8 mouse cellular contexts compared by ENCODE assay signal in genomic region chr11:120345067-120345681, GRCm38 (mm10). TPM values are rescaled to one million over a fixed set of nuclear protein-coding genes. Genes with fewer than 3 reads are reported as not detected.
DNase-seq lines count a peak whose midpoint lies in the region; ATAC-seq and TF ChIP-seq lines count a peak whose summit lies in the region.

No protein-coding gene starts in this region.

- H3K9me3 ChIP-seq in limb, embryonic 11.5 days (ENCODE audit: control insufficient read depth, low read length), result no peaks in the 10 kb centered on the region
- H3K9me3 ChIP-seq in midbrain, embryonic 15.5 days, result no peaks in the 10 kb centered on the region

- peak; percentile 17 for DNase-seq in kidney, adult 11 months
- no peak for DNase-seq in kidney, adult 18-20 months
- DNase-seq in Patski (ENCODE audit: low read depth, low spot score), result no peak
- peak; percentile 49 for DNase-seq in forelimb bud, embryonic 11.5 days (ENCODE audit: low read depth, low spot score)
- DNase-seq in limb, embryonic 11.5 days (ENCODE audit: low spot score), result peak; percentile 66
- DNase-seq in ovary, adult 18-20 months (ENCODE audit: low spot score), result no peak
- DNase-seq in adrenal gland, postnatal 36 days, result no peak

- no peak overlapping the region for H3K4me3 ChIP-seq in limb, embryonic 11.5 days (ENCODE audit: low read depth, low read length)
- peak overlapping the region; percentile 41 for H3K4me3 ChIP-seq in midbrain, embryonic 15.5 days

- TF ChIP-seq CTCF in Patski (IDR thresholded peaks at IDR 0.05), result no peak

- peak overlapping the region; percentile 22; the same call in 1 of the 2 replicates for H3K4me2 ChIP-seq in limb, embryonic 11.5 days (ENCODE audit: low read depth, severe bottlenecking)
- peak overlapping the region; percentile 95 for H3K4me2 ChIP-seq in midbrain, embryonic 15.5 days

- H3K27ac ChIP-seq in limb, embryonic 11.5 days (replicated peaks; ENCODE audit: low read depth, low read length), result no peak overlapping the region
- peak overlapping the region; percentile 61 for H3K27ac ChIP-seq in midbrain, embryonic 15.5 days

- no peaks in the 10 kb centered on the region for H3K27me3 ChIP-seq in Patski
- H3K27me3 ChIP-seq in limb, embryonic 11.5 days (ENCODE audit: control insufficient read depth, insufficient read depth, low read length), result no peaks in the 10 kb centered on the region
- no peaks in the 10 kb centered on the region for H3K27me3 ChIP-seq in midbrain, embryonic 15.5 days (replicated peaks)

- POLR2A ChIA-PET in Patski (lab: Charles Lee), result interaction anchor here (0.9 to 2.2 kb wide), 3 partner anchors 29 to 238 kb away, joined by 3 to 7 read pairs (median 3); no protein-coding TSS in a partner anchor

- no peak overlapping the region for H3K9ac ChIP-seq in limb, embryonic 11.5 days (ENCODE audit: low read length)
- H3K9ac ChIP-seq in midbrain, embryonic 15.5 days, result peak overlapping the region; percentile 43

- peak; percentile 5 for ATAC-seq in Patski
- ATAC-seq in limb, embryonic 11.5 days (ENCODE audit: insufficient number of reproducible peaks, low FRiP score, low TSS enrichment, low read depth), result no peak
- ATAC-seq in midbrain, embryonic 15.5 days (replicated peaks), result no peak

- in situ Hi-C loops in Patski (cut with MboI; ENCODE audit: low pct_unique_long_range_greater_than_20kb), result no loop called here

- peaks cover 4% of the 10 kb centered on the region; the same call in 1 of the 2 replicates for H3K36me3 ChIP-seq in limb, embryonic 11.5 days (ENCODE audit: control insufficient read depth, insufficient read depth, low read length)
- peaks cover 6% of the 10 kb centered on the region; the same call in 1 of the 2 replicates for H3K36me3 ChIP-seq in midbrain, embryonic 15.5 days (replicated peaks)

- WGBS in limb, embryonic 11.5 days, result 19% methylated on average over 1 of the region's 1 CpGs
- WGBS in midbrain, embryonic 15.5 days, result 41% methylated on average over 1 of the region's 1 CpGs

- peaks cover 6% of the 10 kb centered on the region; the same call in 1 of the 2 replicates for H3K4me1 ChIP-seq in limb, embryonic 11.5 days (ENCODE audit: control insufficient read depth, insufficient read depth, low read length)
- H3K4me1 ChIP-seq in midbrain, embryonic 15.5 days, result peaks cover 33% of the 10 kb centered on the region

- CTCF ChIA-PET in Patski (lab: Charles Lee), result no interaction called here

RNA-seq across cellular contexts. Expression of gene Actg1, which starts 3.2 kb away (rescaled TPM):
- polyA plus RNA-seq in Patski (2021), result 2,862 TPM
- polyA plus RNA-seq in limb, embryonic 11.5 days (2014; fragmentation: Nextera tagmentation; extraction: Ambion mirVana), result 2,996 and 3,123 TPM in 2 replicates
- polyA plus RNA-seq in midbrain, embryonic 15.5 days (2015; fragmentation: Nextera tagmentation; extraction: Ambion mirVana), result 4,418 and 4,467 TPM in 2 replicates
- total RNA-seq in adrenal gland, postnatal 36 days (2021), result 1,000 to 10,000 TPM; 1,356 to 1,461 TPM

RNA-seq across cellular contexts. Expression of gene Fscn2, which starts 16.2 kb away (rescaled TPM):
- polyA plus RNA-seq in Patski (2021), result 0.23 TPM
- polyA plus RNA-seq in limb, embryonic 11.5 days (2014; fragmentation: Nextera tagmentation; extraction: Ambion mirVana), result 0.21 and 0.47 TPM in 2 replicates
- polyA plus RNA-seq in midbrain, embryonic 15.5 days (2015; fragmentation: Nextera tagmentation; extraction: Ambion mirVana), result 0.84 and 1.4 TPM in 2 replicates
- under 1 TPM in 1 of 2 experiments, not detected in 1; 0.59 TPM for total RNA-seq in adrenal gland, postnatal 36 days (2021)

RNA-seq across cellular contexts. Expression of gene Faap100, which starts 33.4 kb away (rescaled TPM):
- polyA plus RNA-seq in Patski (2021), result 15.1 TPM
- polyA plus RNA-seq in limb, embryonic 11.5 days (2014; fragmentation: Nextera tagmentation; extraction: Ambion mirVana), result 30.4 and 33.1 TPM in 2 replicates
- polyA plus RNA-seq in midbrain, embryonic 15.5 days (2015; fragmentation: Nextera tagmentation; extraction: Ambion mirVana), result 124 TPM in 2 replicates
- total RNA-seq in adrenal gland, postnatal 36 days (2021), result 10 to 100 TPM; 21.3 to 32.1 TPM

Comparison
In these comparisons a context has a peak if more than half of its experiments do, and no peak if none do; other contexts are left out.
1. DNase-seq: peak in kidney, adult 11 months (single experiment), forelimb bud, embryonic 11.5 days (single experiment) and limb, embryonic 11.5 days (single experiment); none in kidney, adult 18-20 months (single experiment), Patski (single experiment), ovary, adult 18-20 months (single experiment) and adrenal gland, postnatal 36 days (0 of 2).